Mouse (Mus musculus) liver, postnatal 0 days (tissue): ENCODE results near the gene Pced1b.

Experiments used
- CTCF ChIP-seq: sonication (generic); IDR thresholded peaks from 2 replicates; pipeline ENCODE4 v1.5.1; 2016; ENCODE audit warnings: antibody characterized with exemption, low read depth
- EP300 ChIP-seq: IDR thresholded peaks from 2 replicates; pipeline ENCODE4 v1.6.1; 2016; ENCODE audit warnings: antibody characterized with exemption, low read depth, mild to moderate bottlenecking

DNA sequence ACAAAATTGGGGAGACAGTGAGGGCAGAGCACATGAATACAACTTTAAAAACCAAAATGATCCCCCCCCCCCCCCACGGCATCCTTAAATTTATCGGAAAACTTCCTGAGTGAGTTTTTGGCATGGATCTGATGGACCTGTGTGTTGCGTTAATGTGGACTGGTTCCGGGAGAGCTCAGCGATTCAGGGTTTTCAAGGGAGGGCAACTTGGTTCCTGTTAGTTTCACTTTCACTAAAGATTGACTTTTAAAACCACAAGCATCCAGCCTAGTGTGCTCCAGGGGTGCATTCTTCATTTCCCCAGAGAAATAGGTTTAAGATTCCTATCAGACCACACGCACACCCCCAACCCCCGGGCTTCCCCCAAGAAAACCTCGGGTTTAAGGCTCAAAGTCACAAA is 1.4 kb downstream of the Pced1b start:
- TF ChIP-seq CTCF (no peak), EP300 (no peak)
